Mouse (Mus musculus): ENCODE results near the gene Gm13889.

Gene Gm13889

DNA sequence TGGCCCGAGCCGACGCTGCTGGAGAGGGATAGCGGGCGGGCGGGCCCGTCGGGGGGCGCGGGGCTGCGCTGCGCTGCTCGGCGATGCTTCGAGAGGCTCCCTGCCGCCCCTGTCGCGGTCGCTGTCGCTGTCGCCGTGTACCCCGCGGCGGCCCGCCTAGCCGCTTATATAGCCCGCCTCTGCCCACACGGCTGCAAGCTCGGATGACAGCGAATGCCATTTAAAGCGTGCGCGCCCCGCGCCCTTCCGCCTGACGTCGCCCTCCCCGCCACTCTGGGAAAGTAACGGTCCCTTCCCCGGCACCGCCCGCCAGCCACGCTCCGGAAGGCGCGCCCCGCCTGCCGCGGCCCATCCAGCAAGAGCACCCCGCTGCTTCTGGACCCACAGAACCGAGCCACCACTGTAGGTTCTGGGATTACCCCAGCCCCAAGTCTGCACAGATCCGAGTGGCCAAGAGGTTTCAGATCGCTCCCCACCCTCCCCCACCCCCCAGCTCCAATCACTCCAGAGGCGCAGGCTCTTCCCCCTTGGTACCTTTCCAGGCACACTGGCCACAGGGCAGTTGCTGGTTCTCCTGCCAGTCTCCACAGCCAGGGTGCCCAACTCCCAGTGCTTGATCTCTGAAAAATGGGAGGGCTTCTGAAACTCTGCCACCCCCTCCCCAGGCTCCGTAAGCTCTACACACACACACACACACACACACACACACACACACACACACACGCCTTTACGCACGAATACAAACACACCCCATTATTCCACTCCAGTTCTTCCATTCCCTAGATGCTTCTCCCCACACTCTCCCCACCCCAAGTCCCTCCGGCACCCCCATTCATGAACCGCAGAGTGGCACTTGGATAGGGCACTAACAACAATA, at the start of gene Gm13889:
Gm13889 (minus strand) TSS at position 294 of the 877 bp plus-strand sequence.
- DNase-seq (ENCODE audit: low read depth, low spot score) = peak; percentile 64

- peak; percentile 60 for DNase-seq (ENCODE audit: low read depth, low spot score)
Observed at GRCm38 (mm10) chr2:94002331-94002730, 45.3 kb upstream of the Gm13889 start.

DNA sequence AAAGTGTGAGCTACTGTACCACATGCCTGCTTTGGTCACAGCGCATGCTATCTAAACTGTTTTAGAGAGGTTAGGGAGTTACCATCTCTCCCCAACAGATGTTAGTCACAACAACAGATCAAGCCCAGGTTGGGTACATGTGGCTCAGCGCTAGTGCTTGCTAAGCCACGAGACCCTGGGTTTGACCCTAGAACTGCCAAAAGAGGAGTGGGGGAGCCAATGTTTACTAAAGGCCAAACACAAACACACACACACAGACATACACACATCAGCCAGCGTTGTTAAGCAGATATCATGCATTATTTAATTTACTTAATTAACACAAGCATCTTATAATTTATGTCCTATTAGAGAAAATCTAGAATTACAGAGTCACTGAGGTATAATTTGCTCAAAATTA, 44.9 kb upstream of the Gm13889 start:
- DNase-seq (ENCODE audit: low read depth, low spot score) = no peak

GRCm38 (mm10) chr2:94001411-94001810, 44.4 kb upstream of the Gm13889 start:
- DNase-seq (ENCODE audit: low read depth, low spot score) = no peak

- DNase-seq (ENCODE audit: low read depth, low spot score) = no peak
Observed at GRCm38 (mm10) chr2:93996254-93996653, 39.3 kb upstream of the Gm13889 start, which contains the start of gene Gm27027. Gene Gm27027, minus strand, starts transcription at chr2:93996354.

DNA sequence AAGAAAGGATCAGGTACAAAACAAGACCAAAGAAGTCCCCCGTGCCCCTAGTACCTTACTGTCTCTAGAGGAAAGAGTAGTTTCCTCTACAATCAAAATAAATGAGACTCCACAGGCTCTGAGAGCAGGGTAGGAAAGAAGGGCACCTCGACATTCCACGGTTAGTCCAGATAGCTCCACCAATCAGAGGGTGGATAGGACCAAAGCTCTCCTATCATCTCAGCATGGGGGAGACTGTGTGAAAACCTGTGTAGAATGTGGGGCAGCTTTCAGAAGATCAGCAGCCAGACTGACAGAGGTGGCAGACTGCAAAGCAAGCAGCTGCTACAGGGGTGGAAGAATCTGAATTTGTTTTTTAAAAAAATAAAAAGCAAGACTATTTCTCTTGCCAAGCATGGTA, 35.8 kb upstream of the Gm13889 start:
- DNase-seq (ENCODE audit: low read depth, low spot score) = no peak

- peak; percentile 70 for DNase-seq (ENCODE audit: low read depth, low spot score)
Observed at GRCm38 (mm10) chr2:93992259-93992658, 35.3 kb upstream of the Gm13889 start.

DNA sequence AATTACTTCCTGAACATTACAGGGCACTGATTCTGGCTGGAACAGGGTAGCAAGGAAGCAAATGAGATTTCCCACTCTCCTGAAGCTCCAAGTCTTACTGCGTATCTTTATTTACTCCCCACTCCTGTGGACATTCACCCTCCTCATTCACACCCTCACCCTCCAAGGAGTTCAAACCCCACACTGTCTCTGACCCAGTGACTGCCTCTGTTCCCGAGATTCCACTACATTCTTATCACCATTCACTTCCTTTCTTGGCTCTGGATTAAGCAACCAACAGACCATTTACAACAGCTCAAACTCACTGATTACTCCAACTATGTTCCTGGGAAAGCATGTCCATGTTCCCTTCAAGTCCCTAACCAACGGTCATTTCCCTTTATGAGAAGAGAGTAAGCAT, 34.3 kb upstream of the Gm13889 start:
- DNase-seq (ENCODE audit: low read depth, low spot score) = no peak

- DNase-seq (ENCODE audit: low read depth, low spot score) = no peak
Observed at GRCm38 (mm10) chr2:93988440-93988839, 31.4 kb upstream of the Gm13889 start.

DNA sequence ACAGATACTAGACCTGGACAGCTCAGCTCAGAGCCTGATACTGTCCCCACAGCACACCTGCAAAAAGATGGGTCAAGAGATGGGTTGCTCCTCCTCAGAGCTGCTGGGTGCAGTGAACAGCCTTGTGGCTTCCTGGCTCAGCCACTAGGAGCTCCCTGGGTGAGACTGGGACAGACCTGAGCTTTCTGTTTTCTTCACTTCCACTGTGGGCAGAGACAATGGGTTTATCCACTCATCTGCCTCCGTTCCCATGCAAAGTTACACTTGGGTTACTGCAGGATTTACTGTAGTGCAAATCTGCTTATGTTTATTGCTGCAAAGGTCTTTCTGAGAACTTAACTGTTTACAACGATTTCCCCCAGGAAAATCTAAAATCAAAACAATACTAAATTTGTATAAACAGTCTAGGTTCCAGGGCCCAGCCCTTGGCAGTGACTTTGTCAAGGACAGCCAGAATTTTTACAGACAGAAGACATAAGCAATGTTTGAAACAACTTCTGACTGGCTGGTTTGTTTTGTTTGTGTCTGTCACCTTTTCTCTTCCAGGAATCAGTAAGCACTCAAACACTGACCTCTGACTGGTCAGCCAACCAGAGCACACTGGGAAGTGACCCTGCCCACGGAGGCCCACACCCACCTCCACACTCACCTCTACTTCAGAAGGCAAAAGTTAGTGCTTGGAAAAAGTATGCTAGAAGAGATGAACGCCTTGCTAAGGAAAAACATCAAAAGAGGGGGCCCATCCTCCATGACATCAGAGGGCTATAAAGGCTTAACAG, 25.6 kb upstream of the Gm13889 start:
- no peak for DNase-seq (ENCODE audit: low read depth, low spot score)

DNA sequence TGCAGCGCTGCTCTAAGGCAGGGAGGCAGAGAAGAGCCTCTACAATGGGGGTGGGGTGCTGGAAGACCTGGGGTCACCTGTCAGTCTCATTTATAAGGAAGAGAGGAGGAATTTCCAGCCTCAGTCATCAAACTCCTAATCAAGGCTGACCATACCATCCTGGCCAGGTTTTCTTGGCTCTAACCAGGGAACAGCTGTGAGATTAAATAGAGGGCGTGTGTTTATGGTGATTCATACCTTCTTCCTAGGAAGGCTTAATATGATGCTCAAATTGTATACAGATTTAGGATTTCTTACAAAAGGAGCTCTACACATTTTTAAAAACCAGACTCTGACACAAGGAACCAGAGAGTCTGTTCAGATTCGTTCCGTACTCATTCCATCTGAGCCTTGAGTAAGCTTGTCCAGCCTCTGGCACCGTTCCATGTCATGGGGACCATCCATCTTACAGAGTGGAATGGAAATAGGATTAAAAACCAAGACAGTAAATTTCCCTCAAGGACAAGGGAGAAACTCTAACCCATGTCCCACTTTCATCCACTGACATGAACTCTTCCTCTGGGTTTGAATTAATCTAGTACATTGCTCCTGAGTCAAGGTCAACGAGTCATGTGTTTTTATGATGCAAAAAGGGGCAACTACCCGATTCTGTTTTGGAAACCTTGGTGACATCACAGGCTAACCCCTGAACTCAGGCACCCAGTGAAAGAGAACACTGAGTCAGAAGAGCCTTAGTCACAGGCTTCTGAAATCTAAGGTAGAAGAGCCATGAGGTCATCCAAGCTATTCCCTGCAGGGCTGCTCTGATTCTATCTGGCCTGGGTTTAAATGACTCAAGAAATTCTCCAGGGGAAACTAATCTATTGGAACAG, 22.5 kb upstream of the Gm13889 start:
- DNase-seq (ENCODE audit: low read depth, low spot score) = no peak

DNA sequence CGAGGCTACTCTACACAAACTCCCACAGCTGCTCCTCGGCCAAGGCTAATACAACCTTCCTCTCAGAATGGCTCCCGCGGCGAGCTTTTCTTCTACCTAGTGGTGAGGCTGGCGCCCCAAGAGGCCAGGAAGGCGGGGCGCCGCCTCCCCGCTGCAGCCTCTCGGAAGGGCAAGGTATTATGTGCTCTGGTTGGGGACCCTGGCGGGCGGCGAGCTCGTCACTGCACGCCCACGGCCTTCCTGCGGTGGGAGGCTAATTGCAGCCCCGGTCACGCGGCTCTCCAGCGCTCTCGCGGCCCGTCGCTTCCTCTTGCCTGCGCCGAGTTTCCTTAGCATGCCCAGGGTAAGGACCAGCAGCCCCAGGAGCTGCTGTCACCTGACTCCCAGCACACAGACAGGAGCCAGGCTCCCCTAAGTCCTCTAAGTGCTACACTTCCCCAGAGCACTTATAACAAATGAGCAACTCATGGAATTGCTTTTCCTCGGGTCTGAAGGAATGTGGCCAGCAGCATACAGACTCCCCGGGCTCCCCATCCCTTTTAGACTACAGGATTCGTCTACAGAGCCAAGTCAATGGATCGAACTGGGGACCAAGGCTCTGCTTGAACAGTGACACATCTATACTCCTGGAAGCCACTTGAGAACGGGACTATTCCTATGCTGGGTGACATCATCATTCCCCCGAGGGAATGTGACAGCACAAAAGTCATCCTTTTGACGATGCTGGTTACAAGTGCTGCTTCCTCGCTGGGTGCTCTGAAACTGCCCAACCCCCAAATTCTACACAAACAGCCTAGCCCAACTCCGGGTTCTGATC, 19.6 kb upstream of the Gm13889 start:
- DNase-seq (ENCODE audit: low read depth, low spot score) = no peak

- DNase-seq (ENCODE audit: low read depth, low spot score) = no peak
Observed at GRCm38 (mm10) chr2:93975526-93976435, 18.8 kb upstream of the Gm13889 start.

- no peak for DNase-seq (ENCODE audit: low read depth, low spot score)
Observed at GRCm38 (mm10) chr2:93975041-93975440, 18.0 kb upstream of the Gm13889 start.

GRCm38 (mm10) chr2:93971647-93972046, 14.6 kb upstream of the Gm13889 start:
- DNase-seq (ENCODE audit: low read depth, low spot score) = no peak

DNA sequence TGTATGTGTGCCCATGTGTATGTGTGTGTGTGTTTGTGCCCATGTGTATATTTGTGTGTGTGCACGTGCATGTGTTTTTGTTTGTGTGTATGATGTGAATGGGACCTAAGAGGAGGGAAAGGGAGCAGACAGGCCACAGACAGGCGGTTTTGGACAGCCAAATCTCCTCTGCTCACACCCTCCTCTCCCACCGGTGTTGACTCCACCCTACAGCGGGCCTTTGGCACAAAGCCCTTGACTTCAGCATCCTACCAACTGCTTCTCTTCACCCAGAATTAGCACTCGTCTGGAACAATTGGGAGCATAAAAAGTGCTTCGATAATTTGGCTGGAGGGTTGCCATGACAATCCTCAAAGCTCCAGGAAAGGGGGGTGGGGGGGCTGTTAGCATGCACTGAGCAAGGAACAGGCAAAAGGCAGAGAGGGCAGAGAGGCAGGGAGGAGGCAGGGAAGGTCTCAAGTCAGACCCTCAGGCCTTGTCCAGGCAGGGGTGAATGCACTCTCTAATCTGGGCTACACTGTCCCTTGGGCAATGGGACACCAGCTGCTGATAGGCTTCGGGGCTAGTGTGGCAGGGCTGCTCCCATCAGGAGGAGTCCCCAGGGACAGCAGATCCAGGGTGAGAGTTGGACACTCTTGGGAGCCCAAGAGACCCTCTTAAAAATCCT, 7.6 kb upstream of the Gm13889 start:
- DNase-seq (ENCODE audit: low read depth, low spot score) = no peak

- no peak for DNase-seq (ENCODE audit: low read depth, low spot score)
Observed at GRCm38 (mm10) chr2:93963802-93964201, 6.8 kb upstream of the Gm13889 start.

- no peak for DNase-seq (ENCODE audit: low read depth, low spot score)
Observed at GRCm38 (mm10) chr2:93961716-93962115, 4.7 kb upstream of the Gm13889 start.

- DNase-seq (ENCODE audit: low read depth, low spot score) = no peak
Observed at GRCm38 (mm10) chr2:93959346-93959745, 2.3 kb upstream of the Gm13889 start.

Measured in brain, embryonic 18.5 days (tissue).